11 mouse cellular contexts compared by ENCODE assay signal in the genomic region with DNA sequence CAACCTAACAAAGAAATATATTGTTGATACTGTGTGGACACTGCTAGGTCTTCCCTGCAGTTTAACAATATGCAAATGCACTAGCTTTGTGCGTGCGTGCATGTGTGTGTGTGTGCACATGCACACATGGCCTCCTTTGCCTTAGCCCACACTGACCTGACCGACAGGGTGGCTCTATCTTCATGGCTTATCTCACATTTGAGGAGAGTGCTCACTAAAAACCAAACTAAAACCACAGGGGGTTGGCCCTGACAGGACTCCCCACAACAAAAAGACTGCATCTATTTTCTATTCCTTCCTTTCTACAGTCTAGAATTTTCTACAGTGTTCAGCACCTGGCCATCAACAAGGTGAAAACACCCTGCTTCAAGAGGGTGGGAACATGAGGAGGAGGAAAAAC.
"Had no signal": no experiment of that assay in that cellular context is flagged by ENCODE, and none has a peak within 500 bp of the region (broad histone marks: within the 10 kb centered on the region; RNA-seq: fewer than 3 reads in every experiment).

No protein-coding gene starts in this region.

- H3K27ac ChIP-seq: layer of hippocampus, adult 2 months; limb, embryonic 12.5 days; midbrain, embryonic 13.5 days; neural tube, embryonic 15.5 days had no signal

- H3K4me3 ChIP-seq: layer of hippocampus, adult 2 months; limb, embryonic 12.5 days; midbrain, embryonic 13.5 days; neural tube, embryonic 15.5 days had no signal

- H3K4me2 ChIP-seq: limb, embryonic 12.5 days; midbrain, embryonic 13.5 days; neural tube, embryonic 15.5 days had no signal

- H3K9ac ChIP-seq: limb, embryonic 12.5 days; liver, postnatal 0 days; midbrain, embryonic 13.5 days; neural tube, embryonic 15.5 days had no signal

- DNase-seq: kidney, adult 9 months; kidney, postnatal 10 days; kidney, postnatal 4 days; liver, postnatal 0 days; right cerebral cortex, adult 18-20 months; right cerebral cortex, postnatal 25 days; thymus, postnatal 4 days had no signal

- H3K9me3 ChIP-seq: limb, embryonic 12.5 days; midbrain, embryonic 13.5 days; neural tube, embryonic 15.5 days had no signal

- H3K27me3 ChIP-seq: limb, embryonic 12.5 days; midbrain, embryonic 13.5 days; neural tube, embryonic 15.5 days had no signal

- ATAC-seq: liver, postnatal 0 days; midbrain, embryonic 13.5 days had no signal

- H3K36me3 ChIP-seq: neural tube, embryonic 15.5 days had no signal
